Mouse (Mus musculus): ENCODE results near the gene Atxn2l. TPM values are rescaled to one million over a fixed set of nuclear protein-coding genes. Genes with fewer than 3 reads are reported as not detected.

Atxn2l gene
- polyA plus RNA-seq, 1 experiment from 2014 or later, result 76.8 TPM

DNA sequence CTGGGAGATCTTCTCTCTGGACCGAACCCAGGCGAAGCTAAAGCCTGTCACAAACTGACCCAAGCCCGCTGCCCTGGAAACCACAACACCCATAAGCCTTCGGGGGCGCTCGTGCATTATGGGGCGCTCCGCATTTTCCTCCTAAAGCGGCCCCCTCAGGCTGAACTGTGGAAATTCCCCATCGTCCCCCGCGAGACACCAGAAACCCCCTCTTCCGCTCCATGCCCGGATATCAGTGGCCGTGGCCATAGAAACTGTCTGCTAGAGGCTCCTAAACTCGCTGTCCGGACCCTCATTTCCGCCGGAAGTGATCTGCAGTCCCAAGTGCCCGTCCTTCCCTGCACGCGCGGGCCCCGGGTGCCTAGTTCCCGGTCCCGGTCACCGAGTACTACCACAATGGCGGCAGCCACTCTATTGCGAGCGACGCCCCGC, 16.2 kb downstream of the Atxn2l start, which contains the start of gene Tufm:
TSS of gene Tufm (plus strand) at position 310 of the 432 bp plus-strand sequence.
- Histone ChIP-seq H3K9ac (peak within 1 kb of the TSS; percentile 74), H3K4me1 (peaks cover 16% of the 10 kb centered on the region), H3K4me3 (peak within 1 kb of the TSS; percentile 74), H3K27me3 (no peaks in the 10 kb centered on the region), H3K36me3 (peaks cover 29% of the 10 kb centered on the region), H3K27ac (peak within 1 kb of the TSS; percentile 76), H3K9me3 (replicated peaks) (no peaks in the 10 kb centered on the region), H3K4me2 (replicated peaks) (peak within 1 kb of the TSS; percentile 87)
- WGBS, result 0% methylated on average over 32 of the region's 32 CpGs
- ATAC-seq (ENCODE audit: low FRiP score), result peak; percentile 93

GRCm38 (mm10) chr7:126482392-126482871, 20.8 kb downstream of the Atxn2l start:
- Histone ChIP-seq H3K9ac (peak overlapping the region; percentile 20), H3K27me3 (no peaks in the 10 kb centered on the region), H3K4me1 (peaks cover 5% of the 10 kb centered on the region), H3K4me2 (replicated peaks) (peak overlapping the region; percentile 51), H3K27ac (peak overlapping the region; percentile 67; the same call in 1 of the 2 replicates), H3K36me3 (no peaks in the 10 kb centered on the region), H3K9me3 (replicated peaks) (peaks cover 3% of the 10 kb centered on the region), H3K4me3 (peak overlapping the region; percentile 24)
- whole genome bisulfite sequencing, result under 1% methylated on average over 18 of the region's 23 CpGs
- peak; percentile 56 for ATAC-seq (ENCODE audit: low FRiP score)

DNA sequence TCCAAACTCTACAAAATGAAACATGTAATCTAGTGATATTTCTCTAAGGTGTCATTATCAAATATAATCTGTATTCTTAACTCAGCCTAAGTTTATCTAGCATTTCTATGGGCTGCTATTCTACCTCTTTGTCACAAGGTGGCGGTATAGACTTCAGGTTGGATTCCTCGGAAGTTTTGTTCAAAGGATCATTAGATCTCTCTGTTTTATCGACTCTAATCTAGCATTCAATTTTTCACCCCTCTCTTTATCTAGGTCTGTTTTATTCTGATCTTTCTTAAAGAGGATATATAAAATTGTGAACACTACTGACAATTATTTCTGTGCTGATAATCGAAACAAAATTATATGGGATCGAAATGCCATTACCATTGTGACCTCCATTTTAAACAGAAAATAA, 21.5 kb downstream of the Atxn2l start:
- no peak for ATAC-seq (ENCODE audit: low FRiP score)

GRCm38 (mm10) chr7:126474993-126475581, 28.1 kb downstream of the Atxn2l start, which contains the start of gene Sh2b1:
Sh2b1 (minus strand) TSS chr7:126475424.
- peak within 1 kb of the TSS; percentile 93 for H3K27ac ChIP-seq
- under 1% methylated on average over 45 of the region's 53 CpGs for WGBS
- H3K9ac ChIP-seq, result peak within 1 kb of the TSS; percentile 97
- H3K4me2 ChIP-seq (replicated peaks), result peak within 1 kb of the TSS; percentile 98
- H3K9me3 ChIP-seq (replicated peaks), result no peaks in the 10 kb centered on the region
- no peaks in the 10 kb centered on the region for H3K27me3 ChIP-seq
- ATAC-seq (ENCODE audit: low FRiP score), result peak; percentile 94
- peak within 1 kb of the TSS; percentile 88 for H3K4me3 ChIP-seq
- peaks cover 29% of the 10 kb centered on the region for H3K36me3 ChIP-seq
- H3K4me1 ChIP-seq, result peaks cover 20% of the 10 kb centered on the region

More for the DNA sequence above, 21.5 kb downstream of the Atxn2l start:
- Histone ChIP-seq H3K9ac (no peak overlapping the region), H3K27ac (no peak overlapping the region), H3K4me3 (no peak overlapping the region), H3K9me3 (replicated peaks) (peaks cover 3% of the 10 kb centered on the region), H3K27me3 (no peaks in the 10 kb centered on the region), H3K4me2 (replicated peaks) (no peak overlapping the region), H3K36me3 (no peaks in the 10 kb centered on the region), H3K4me1 (peaks cover 5% of the 10 kb centered on the region)
- 23% methylated on average over 5 of the region's 5 CpGs for WGBS

- under 1% methylated on average over 27 of the region's 27 CpGs for WGBS
- peaks cover 20% of the 10 kb centered on the region for H3K4me1 ChIP-seq
- no peaks in the 10 kb centered on the region for H3K27me3 ChIP-seq
- peak; percentile 63 for ATAC-seq (ENCODE audit: low FRiP score)
- H3K9me3 ChIP-seq (replicated peaks), result no peaks in the 10 kb centered on the region
- H3K9ac ChIP-seq, result peak overlapping the region; percentile 97
- peak overlapping the region; percentile 98 for H3K4me2 ChIP-seq (replicated peaks)
- peak overlapping the region; percentile 93 for H3K27ac ChIP-seq
- H3K4me3 ChIP-seq, result peak overlapping the region; percentile 88
- peaks cover 34% of the 10 kb centered on the region for H3K36me3 ChIP-seq
Measured at GRCm38 (mm10) chr7:126474486-126474955, 28.7 kb downstream of the Atxn2l start.

GRCm38 (mm10) chr7:126473470-126474086, 29.7 kb downstream of the Atxn2l start:
- Histone ChIP-seq H3K27ac (no peak overlapping the region), H3K36me3 (peaks cover 43% of the 10 kb centered on the region), H3K9ac (peak overlapping the region; percentile 97), H3K27me3 (no peaks in the 10 kb centered on the region), H3K4me3 (peak overlapping the region; percentile 88), H3K4me1 (peaks cover 20% of the 10 kb centered on the region), H3K9me3 (replicated peaks) (no peaks in the 10 kb centered on the region), H3K4me2 (replicated peaks) (peak overlapping the region; percentile 98)
- ATAC-seq (ENCODE audit: low FRiP score), result no peak
- WGBS, result 89% methylated on average over 9 of the region's 9 CpGs

DNA sequence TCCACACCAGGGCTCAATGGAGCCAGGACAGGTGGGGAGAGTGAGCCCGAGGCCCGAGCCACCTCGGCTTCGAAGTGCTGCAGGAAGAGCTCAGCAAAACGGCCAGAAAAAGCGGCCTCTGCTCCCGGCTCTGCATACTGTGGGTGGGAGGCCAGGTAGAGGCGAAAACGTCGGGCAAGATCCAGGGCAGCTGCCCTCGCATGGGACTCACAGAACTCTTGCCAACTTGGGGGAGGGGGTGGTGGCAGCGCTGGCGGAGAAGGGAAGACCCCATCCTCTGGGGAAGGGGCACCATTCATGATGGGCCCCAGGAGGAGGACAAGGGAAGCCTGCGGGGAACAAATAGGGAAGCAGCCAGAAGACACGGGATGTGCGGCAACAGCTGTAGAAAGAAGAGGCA, 30.5 kb downstream of the Atxn2l start:
- WGBS, result 99% methylated on average over 16 of the region's 16 CpGs
- no peaks in the 10 kb centered on the region for H3K9me3 ChIP-seq (replicated peaks)
- no peak overlapping the region for H3K4me2 ChIP-seq (replicated peaks)
- H3K9ac ChIP-seq, result no peak overlapping the region
- H3K36me3 ChIP-seq, result peaks cover 52% of the 10 kb centered on the region
- H3K27me3 ChIP-seq, result no peaks in the 10 kb centered on the region
- no peak overlapping the region for H3K27ac ChIP-seq
- H3K4me1 ChIP-seq, result peaks cover 20% of the 10 kb centered on the region
- ATAC-seq (ENCODE audit: low FRiP score), result no peak
- H3K4me3 ChIP-seq, result no peak overlapping the region

GRCm38 (mm10) chr7:126472306-126472705, 30.9 kb downstream of the Atxn2l start:
- H3K9ac ChIP-seq, result no peak overlapping the region
- no peak overlapping the region for H3K27ac ChIP-seq
- 89% methylated on average over 13 of the region's 13 CpGs for WGBS

DNA sequence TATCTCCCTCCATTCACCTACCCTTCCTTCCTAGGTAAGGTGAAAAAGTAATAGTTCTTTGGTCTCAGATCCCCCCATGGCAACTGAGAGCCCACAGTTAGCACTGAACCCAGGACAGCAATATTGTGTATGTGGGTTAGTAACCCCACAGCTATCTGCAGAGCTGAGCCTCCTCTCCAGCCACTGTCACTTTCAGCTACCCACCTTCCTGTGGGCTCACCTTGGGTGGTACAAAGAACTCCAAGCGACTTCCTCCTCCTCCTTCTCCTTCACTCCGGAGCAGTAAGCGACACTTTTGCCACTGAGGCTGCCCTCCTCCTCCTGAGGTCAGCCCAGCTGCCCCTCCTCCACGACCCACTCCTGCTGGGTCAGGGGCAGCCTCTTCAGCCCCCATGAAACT, 31.4 kb downstream of the Atxn2l start:
- H3K9ac ChIP-seq, result no peak overlapping the region

More at GRCm38 (mm10) chr7:126472306-126472705, 30.9 kb downstream of the Atxn2l start:
- H3K4me2 ChIP-seq (replicated peaks), result no peak overlapping the region
- no peaks in the 10 kb centered on the region for H3K9me3 ChIP-seq (replicated peaks)
- peaks cover 56% of the 10 kb centered on the region for H3K36me3 ChIP-seq
- peaks cover 20% of the 10 kb centered on the region for H3K4me1 ChIP-seq
- H3K4me3 ChIP-seq, result no peak overlapping the region
- no peaks in the 10 kb centered on the region for H3K27me3 ChIP-seq
- no peak for ATAC-seq (ENCODE audit: low FRiP score)

DNA sequence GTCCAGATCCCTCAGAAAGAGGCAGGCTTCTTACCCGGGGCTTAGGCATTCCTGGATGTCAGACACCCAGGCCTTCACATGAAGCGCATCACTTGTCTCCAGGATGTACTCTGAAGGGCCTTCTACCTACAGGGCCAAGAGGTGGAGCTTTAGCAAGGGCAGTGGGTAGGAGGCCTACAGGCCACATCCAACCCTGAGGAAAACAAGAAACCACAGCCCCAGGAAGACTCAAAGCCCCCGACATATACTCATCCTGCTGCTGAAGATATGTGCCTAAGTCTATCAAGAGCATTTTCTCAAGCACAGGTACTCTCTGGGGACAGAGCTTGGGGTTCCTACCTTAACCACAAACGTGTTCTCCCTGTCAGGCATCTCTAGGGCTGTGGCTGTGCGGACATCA, 31.9 kb downstream of the Atxn2l start:
- no peaks in the 10 kb centered on the region for H3K27me3 ChIP-seq
- no peak overlapping the region for H3K4me2 ChIP-seq (replicated peaks)
- 94% methylated on average over 5 of the region's 5 CpGs for WGBS
- no peak for ATAC-seq (ENCODE audit: low FRiP score)
- H3K9ac ChIP-seq, result no peak overlapping the region
- H3K4me3 ChIP-seq, result no peak overlapping the region
- peaks cover 64% of the 10 kb centered on the region for H3K36me3 ChIP-seq
- no peaks in the 10 kb centered on the region for H3K9me3 ChIP-seq (replicated peaks)
- H3K27ac ChIP-seq, result no peak overlapping the region
- peaks cover 20% of the 10 kb centered on the region for H3K4me1 ChIP-seq

More for the DNA sequence above, 31.4 kb downstream of the Atxn2l start:
- 88% methylated on average over 4 of the region's 4 CpGs for WGBS
- ATAC-seq (ENCODE audit: low FRiP score), result no peak
- H3K4me3 ChIP-seq, result no peak overlapping the region
- H3K4me2 ChIP-seq (replicated peaks), result no peak overlapping the region
- H3K36me3 ChIP-seq, result peaks cover 60% of the 10 kb centered on the region
- no peak overlapping the region for H3K27ac ChIP-seq
- H3K9me3 ChIP-seq (replicated peaks), result no peaks in the 10 kb centered on the region
- no peaks in the 10 kb centered on the region for H3K27me3 ChIP-seq
- peaks cover 20% of the 10 kb centered on the region for H3K4me1 ChIP-seq

GRCm38 (mm10) chr7:126470077-126470476, 33.2 kb downstream of the Atxn2l start:
- Histone ChIP-seq H3K27ac (no peak overlapping the region), H3K36me3 (peaks cover 68% of the 10 kb centered on the region), H3K9ac (no peak overlapping the region), H3K4me2 (replicated peaks) (no peak overlapping the region), H3K27me3 (no peaks in the 10 kb centered on the region), H3K4me3 (no peak overlapping the region), H3K9me3 (replicated peaks) (no peaks in the 10 kb centered on the region), H3K4me1 (peaks cover 13% of the 10 kb centered on the region)
- 86% methylated on average over 6 of the region's 6 CpGs for WGBS
- no peak for ATAC-seq (ENCODE audit: low FRiP score)

DNA sequence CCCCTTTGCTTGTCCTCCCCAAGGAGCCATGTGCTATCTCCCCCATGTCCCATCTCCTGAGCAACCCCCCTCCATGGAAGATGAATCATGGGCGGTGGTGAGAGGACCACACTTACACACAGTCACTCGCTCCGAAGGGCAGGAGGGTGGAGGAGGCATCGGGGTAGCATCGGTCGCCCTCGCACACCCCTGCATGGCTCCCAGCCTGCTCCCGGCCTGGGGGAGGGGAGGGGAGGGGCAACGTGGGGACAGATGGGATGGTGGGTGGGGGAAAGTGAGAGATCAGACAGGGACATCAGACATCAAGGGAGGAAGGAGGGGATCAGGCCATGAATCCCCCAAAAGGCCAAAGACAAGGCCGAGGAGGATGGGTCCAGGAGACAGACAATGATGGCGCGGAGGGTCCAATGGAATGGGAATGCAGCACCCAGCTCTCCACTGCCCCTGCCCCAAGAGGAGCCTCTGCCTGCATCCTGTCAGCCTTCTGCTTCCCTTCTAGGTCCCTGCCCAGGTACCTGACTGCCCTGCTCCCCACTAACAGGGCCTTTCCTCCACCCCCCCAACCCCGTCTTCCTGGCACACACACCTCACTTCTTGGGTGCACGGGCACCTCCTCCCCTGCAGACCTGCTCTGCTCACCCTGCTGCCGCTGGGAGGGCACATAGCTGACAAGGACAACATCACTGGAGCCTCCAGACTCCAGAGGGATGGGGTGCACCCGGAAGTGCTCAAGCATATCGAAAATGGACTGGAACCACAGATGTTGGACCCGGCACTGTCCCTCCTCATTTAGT, 35.2 kb downstream of the Atxn2l start:
- 93% methylated on average over 18 of the region's 18 CpGs for WGBS
- Histone ChIP-seq H3K4me3 (no peak overlapping the region), H3K36me3 (peaks cover 68% of the 10 kb centered on the region), H3K9me3 (replicated peaks) (no peaks in the 10 kb centered on the region), H3K9ac (no peak overlapping the region), H3K4me1 (0 out of 2 replicates have a peak, but pooled peaks cover 2% of the 10 kb centered on the region), H3K27ac (no peak overlapping the region), H3K27me3 (no peaks in the 10 kb centered on the region), H3K4me2 (replicated peaks) (no peak overlapping the region)
- ATAC-seq (ENCODE audit: low FRiP score), result no peak

Measured in hindbrain, embryonic 12.5 days (tissue).